Mouse (Mus musculus) brain, embryonic 14.5 days (tissue): ENCODE measurements at regions not wholly inside any gene's neighbourhood (a gene's known extent, or its start where the extent isn't known, plus 50 kb on each side); places are given as distances from the start of the nearest gene placed in this dataset.

ENCODE experiments used
- CTCF ChIP-seq: fragments of 200-500 bp; IDR thresholded peaks from 2 replicates; pipeline ENCODE4 v1.5.1; 2012; ENCODE audit warnings: inconsistent platforms, mild to moderate bottlenecking, moderate library complexity, borderline replicate concordance; ENCODE audit not compliant: insufficient read depth, insufficient read length; ENCODE audit errors: extremely low read depth
- POLR2A ChIP-seq: fragments of 200-500 bp; IDR thresholded peaks from 2 replicates; pipeline ENCODE4 v1.6.1; 2012; ENCODE audit warnings: mild to moderate bottlenecking, inconsistent platforms, borderline replicate concordance; ENCODE audit not compliant: poor library complexity, insufficient read depth, insufficient read length, severe bottlenecking; ENCODE audit errors: extremely low read depth

DNA sequence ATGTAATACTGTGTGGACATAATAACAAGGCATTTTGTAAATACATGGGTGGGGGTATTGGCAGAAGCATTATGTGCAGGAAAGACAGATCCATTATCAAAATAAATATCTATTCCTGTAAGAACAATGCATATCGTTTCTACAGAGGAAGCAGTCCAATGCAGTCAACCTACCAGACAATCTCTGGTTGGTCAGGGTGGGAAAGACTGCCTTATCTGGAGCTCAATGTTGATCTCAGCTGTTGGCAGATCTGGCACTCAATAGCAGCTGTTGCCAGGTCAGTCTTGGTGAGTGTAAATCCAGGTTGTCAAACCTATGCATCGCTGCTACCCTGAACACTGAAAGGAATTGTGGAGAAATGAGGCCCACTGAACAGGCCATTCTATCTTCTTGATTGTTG is 181.9 kb downstream of the Slc6a15 start:
- TF ChIP-seq CTCF = no peak
- no peak for TF ChIP-seq POLR2A
